Mouse (Mus musculus) cerebral cortex, adult 2 months (tissue): ENCODE measurements around the gene Olfr700.

Experiments
- WGBS: fragments of 180-500 bp; shearing (Covaris S2); methylation state at CpG from one replicate; pipeline ENCODE4 v1.1.7; 2018; 5-methylcytosine and 5-hydroxymethylcytosine counted together

Gene Olfr700

DNA sequence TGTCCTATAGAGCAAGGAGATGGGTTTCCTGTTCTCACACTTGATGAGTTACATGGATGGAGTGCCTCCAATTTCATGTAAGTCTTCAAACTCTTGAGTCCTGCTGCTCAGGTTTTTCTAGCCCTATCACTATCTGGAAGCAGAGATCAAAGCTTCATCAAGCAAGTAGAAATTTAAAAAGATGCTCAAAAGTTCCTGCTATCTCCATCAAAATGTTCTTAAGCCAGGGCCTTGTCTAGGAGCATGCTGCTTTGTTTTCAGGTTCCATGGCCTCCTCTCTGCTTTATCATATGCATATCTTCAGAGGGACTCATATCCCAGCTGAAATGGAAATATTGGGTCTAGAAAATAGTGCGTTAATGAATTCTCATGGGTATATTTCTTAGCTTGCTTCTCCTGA lies at the start of gene Olfr700:
Gene Olfr700 (minus strand): TSS at position 101 of the 400 bp plus-strand sequence.
- 76% methylated on average over 1 of the region's 1 CpGs for WGBS

DNA sequence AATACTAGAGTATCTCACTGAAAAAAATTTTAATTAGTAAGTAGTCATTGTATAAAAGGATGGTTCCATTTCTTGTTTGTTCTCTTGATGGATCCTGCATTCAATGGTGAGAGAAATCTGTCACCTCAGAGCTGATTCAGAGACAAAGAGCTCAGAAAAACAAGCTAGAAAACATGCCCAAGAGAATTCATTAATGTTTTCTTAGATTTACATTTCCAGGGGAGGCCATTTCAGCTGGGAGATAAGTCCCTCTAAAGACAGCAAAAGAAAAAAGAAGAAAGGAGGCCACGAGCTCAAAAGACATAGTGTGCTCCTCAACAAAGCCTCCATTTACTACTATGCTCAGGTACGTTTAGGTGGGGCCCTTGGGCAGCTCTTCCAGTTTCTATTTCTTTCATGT lies 34.4 kb upstream of the Olfr700 start, which contains the start of gene Olfr703:
Gene Olfr703 (plus strand): TSS at position 301 of the 400 bp plus-strand sequence.
- WGBS: 60% methylated on average over 2 of the region's 2 CpGs

DNA sequence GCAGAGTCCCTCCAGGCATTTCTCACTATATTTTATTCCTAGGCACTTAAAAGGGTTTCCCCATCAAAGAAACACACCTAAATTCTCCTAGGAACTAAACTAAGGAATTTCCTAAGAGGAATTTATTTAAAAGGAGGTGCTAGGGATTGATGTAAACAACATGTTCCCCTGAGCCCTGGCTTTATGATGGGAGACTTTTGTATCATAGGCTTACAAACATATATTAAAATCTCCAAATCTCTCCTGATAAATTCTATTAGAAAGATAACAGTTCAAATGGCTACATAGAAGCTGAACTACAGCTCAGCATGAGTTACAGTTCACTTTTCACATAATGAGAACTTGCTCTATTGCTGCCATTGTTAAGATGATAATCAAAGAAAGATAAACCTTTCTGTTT lies 25.2 kb upstream of the Olfr700 start, which contains the start of gene Olfr702:
Gene Olfr702 (minus strand): TSS at position 101 of the 400 bp plus-strand sequence.

DNA sequence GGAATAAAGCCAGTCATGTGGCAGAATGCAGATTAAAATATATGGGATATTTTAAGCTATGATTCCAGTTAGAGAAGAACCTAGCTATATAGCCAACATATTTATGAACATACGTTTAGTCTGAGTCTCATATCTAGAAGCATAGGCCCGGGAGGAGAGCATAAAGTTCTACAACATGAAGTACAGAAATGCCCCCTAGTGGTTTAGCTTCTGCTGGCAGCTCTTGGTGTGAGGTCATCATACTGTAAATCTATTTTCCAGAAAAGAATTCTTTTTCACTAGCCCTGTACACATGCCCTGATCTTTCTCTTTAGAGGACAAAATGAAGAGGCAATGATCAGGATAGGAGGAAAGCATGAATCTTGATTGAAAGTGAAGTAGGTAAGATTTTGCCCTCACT lies 7.1 kb upstream of the Olfr700 start:
- 54% methylated on average over 2 of the region's 2 CpGs for WGBS

DNA sequence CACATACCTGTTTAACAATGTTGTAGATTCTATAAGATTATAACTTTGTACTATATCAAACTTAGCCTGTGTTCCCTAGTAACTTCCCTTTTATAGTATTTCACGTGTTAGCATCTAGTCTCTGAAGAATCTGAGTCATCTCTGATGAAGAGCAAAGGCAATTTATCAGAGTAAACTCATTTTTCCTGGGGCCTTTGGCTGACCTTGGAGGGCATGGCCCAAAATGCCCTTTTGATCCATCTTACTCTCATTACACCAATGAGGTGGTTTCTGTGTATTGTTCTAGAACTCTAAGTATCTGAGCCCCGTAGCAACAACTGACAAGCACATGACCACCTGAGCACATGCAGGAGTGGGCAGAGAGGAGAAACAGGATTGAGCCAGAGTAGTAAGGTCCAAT lies 5.2 kb upstream of the Olfr700 start, which contains the start of gene Olfr701:
Gene Olfr701 (plus strand): TSS at position 301 of the 400 bp plus-strand sequence.
- WGBS: 66% methylated on average over 2 of the region's 2 CpGs

DNA sequence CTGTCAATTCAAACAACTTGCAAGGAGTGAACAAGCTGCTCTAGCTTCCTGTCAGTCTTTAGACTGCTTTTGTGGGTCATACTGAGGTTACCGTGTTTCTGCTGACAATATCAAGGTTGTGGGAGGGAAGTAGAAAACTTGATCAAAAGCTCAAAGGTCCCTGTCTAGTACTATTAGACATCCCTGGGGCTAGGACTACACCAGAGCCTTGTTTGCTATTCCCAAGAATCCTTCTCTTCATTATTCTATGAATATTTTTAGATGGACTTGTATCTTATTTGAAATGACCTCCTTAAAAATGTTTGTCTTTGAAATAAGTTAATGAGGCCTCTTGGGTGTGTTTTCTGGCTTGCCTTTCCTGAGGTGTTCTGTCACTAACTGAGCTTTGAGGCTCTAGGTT lies 15.5 kb downstream of the Olfr700 start, which contains the start of gene Olfr699:
Gene Olfr699 (minus strand): TSS at position 101 of the 400 bp plus-strand sequence.
- 82% methylated on average over 1 of the region's 1 CpGs for WGBS

DNA sequence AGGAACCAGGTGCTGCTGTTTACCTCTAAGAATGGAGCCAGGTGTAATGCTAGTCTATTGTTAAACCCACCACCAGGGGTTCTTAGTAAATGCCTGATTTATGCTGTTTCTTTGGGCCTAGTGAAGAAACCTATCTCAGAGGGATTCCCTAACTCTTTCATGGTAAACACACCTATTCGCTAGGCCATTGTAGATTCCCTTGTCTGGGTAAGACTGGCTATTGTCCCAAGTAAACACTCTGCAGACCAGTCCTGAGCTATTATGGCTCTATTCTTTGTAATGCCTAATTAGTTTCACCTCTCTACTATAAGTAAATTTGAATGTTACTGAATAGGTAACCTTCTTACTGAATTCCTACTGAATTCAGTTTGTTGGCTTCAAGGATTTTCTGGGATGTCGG lies 47.6 kb downstream of the Olfr700 start:
- 92% methylated on average over 2 of the region's 2 CpGs for WGBS

DNA sequence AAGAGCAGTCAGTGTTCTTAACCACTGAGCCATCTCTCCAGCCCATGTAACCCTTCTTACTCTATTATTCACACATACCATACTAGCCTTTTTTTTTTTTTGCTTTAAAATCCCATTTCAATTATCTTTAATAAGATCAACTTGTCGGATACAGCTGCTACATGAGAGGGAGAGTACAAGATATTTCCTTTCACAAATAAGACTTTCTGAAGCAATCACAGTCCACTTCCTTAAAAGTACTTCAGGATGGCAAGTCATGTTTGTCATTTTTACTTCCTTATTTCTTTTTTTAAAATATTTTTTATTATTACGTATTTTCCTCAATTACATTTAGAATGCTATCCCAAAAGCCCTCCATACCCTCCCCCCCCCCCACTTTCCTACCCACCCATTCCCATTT lies 49.8 kb downstream of the Olfr700 start:
- WGBS: 94% methylated on average over 2 of the region's 2 CpGs
